Mouse (Mus musculus): ENCODE measurements around the gene Vps33b. TPM values are rescaled to one million over a fixed set of nuclear protein-coding genes. Genes with fewer than 3 reads are reported as not detected.

Gene Vps33b
- polyA plus RNA-seq, 1 experiment from 2014 or later = 11.4 TPM

DNA sequence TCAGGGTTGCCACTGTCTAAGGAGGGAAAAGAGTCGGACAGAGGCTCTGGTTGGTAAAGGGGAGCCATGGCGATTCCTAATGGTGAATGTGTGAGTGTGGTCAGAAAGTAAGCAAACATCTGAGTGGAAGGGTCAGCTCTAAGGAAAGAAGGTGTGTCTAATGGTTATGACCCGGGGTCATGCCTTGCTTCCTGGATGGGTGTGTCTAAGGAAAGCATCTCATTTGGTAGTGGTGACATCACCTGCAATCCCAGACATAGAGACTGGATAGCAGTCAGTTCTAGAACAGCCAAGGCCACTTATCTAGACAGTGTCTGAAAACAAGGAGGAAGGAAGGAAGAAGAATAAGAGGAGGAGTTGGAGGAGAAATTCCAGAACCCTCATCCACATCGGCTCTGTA lies 65.4 kb downstream of the Vps33b start:
- Histone ChIP-seq H3K27ac (replicated peaks in 1 of 2; ENCODE audit: control insufficient read depth in 1 of 2, insufficient read depth in 1 of 2, low read depth in 2 of 2, low read length in 2 of 2) (no peak overlapping the region), H3K9me3 (ENCODE audit: control insufficient read depth, low read length) (no peaks in the 10 kb centered on the region), H3K27me3 (ENCODE audit: control insufficient read depth, insufficient read depth, low read length) (no peaks in the 10 kb centered on the region), H3K4me2 (ENCODE audit: low read length) (no peak overlapping the region), H3K4me3 (ENCODE audit: control insufficient read depth in 1 of 2, insufficient read depth in 1 of 2, low read depth in 1 of 2, low read length in 2 of 2) (no peak overlapping the region), H3K9ac (ENCODE audit: low read length) (no peak overlapping the region), H3K36me3 (ENCODE audit: control insufficient read depth, insufficient read depth, low read length) (peaks cover 80% of the 10 kb centered on the region), H3K4me1 (ENCODE audit: control insufficient read depth in 2 of 2, insufficient read depth in 2 of 2, low read length in 2 of 2) (peaks cover 8 to 12% of the 10 kb centered on the region in 2 experiments)
- no peak for ATAC-seq (ENCODE audit: insufficient number of reproducible peaks, insufficient read depth, low FRiP score, low read depth)
- 73% methylated on average over 4 of the region's 4 CpGs for WGBS

DNA sequence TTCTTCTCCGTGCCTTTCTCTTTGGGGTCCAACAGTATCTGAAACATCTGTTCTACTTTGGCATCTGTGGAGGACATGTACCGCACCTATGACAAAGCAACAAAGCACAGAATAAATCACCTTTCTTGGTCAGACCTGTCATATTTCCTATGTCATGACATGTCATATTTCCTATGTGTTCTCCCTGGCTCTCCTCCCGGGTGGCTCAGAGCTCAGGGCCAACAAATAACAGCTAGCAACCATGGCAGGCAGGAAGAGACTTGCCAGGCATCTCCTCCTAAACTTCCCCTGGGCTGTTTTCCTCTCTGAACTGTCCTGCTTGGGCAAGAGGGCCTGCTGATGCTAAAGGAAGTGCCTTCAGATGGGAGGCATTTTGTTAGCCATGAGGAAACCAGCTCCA lies 67.5 kb downstream of the Vps33b start:
- H3K9ac ChIP-seq (ENCODE audit: low read length) = no peak overlapping the region
- H3K36me3 ChIP-seq (ENCODE audit: control insufficient read depth, insufficient read depth, low read length) = peaks cover 59% of the 10 kb centered on the region
- no peaks in the 10 kb centered on the region for H3K9me3 ChIP-seq (ENCODE audit: control insufficient read depth, low read length)
- H3K27me3 ChIP-seq (ENCODE audit: control insufficient read depth, insufficient read depth, low read length) = no peaks in the 10 kb centered on the region
- no peak for ATAC-seq (ENCODE audit: insufficient number of reproducible peaks, insufficient read depth, low FRiP score, low read depth)
- no peak overlapping the region for H3K27ac ChIP-seq (replicated peaks in 1 of 2; ENCODE audit: control insufficient read depth in 1 of 2, insufficient read depth in 1 of 2, low read depth in 2 of 2, low read length in 2 of 2)
- WGBS = 87% methylated on average over 3 of the region's 3 CpGs
- no peak overlapping the region for H3K4me2 ChIP-seq (ENCODE audit: low read length)
- no peak overlapping the region for H3K4me3 ChIP-seq (ENCODE audit: control insufficient read depth in 1 of 2, insufficient read depth in 1 of 2, low read depth in 1 of 2, low read length in 2 of 2)
- H3K4me1 ChIP-seq (ENCODE audit: control insufficient read depth in 2 of 2, insufficient read depth in 2 of 2, low read length in 2 of 2) = peaks cover 16 to 21% of the 10 kb centered on the region in 2 experiments

- no peak for ATAC-seq (ENCODE audit: insufficient number of reproducible peaks, insufficient read depth, low FRiP score, low read depth)
- H3K27ac ChIP-seq (replicated peaks in 1 of 2; ENCODE audit: control insufficient read depth in 1 of 2, insufficient read depth in 1 of 2, low read depth in 2 of 2, low read length in 2 of 2) = no peak overlapping the region; a peak in 1 of 4 replicates
- WGBS = 8% methylated on average over 17 of the region's 17 CpGs
Measured at GRCm38 (mm10) chr7:80339371-80339770, 69.9 kb downstream of the Vps33b start.

GRCm38 (mm10) chr7:80339793-80340628 lies 70.6 kb downstream of the Vps33b start:
- peak overlapping the region; percentile 70 for H3K9ac ChIP-seq (ENCODE audit: low read length)
- H3K4me1 ChIP-seq (ENCODE audit: control insufficient read depth in 2 of 2, insufficient read depth in 2 of 2, low read length in 2 of 2) = peaks cover 22 to 33% of the 10 kb centered on the region in 2 experiments
- H3K36me3 ChIP-seq (ENCODE audit: control insufficient read depth, insufficient read depth, low read length) = peaks cover 29% of the 10 kb centered on the region
- under 1% methylated on average over 45 of the region's 45 CpGs for WGBS
- H3K27ac ChIP-seq (replicated peaks in 1 of 2; ENCODE audit: control insufficient read depth in 1 of 2, insufficient read depth in 1 of 2, low read depth in 2 of 2, low read length in 2 of 2) = peak overlapping the region; percentile 90 to 94
- peak; percentile 97 for ATAC-seq (ENCODE audit: insufficient number of reproducible peaks, insufficient read depth, low FRiP score, low read depth)
- H3K27me3 ChIP-seq (ENCODE audit: control insufficient read depth, insufficient read depth, low read length) = no peaks in the 10 kb centered on the region
- no peaks in the 10 kb centered on the region for H3K9me3 ChIP-seq (ENCODE audit: control insufficient read depth, low read length)
- H3K4me2 ChIP-seq (ENCODE audit: low read length) = peak overlapping the region; percentile 69
- peak overlapping the region; percentile 62 to 82 for H3K4me3 ChIP-seq (ENCODE audit: control insufficient read depth in 1 of 2, insufficient read depth in 1 of 2, low read depth in 1 of 2, low read length in 2 of 2)

More at GRCm38 (mm10) chr7:80339371-80339770, 69.9 kb downstream of the Vps33b start:
- Histone ChIP-seq H3K4me1 (ENCODE audit: control insufficient read depth in 2 of 2, insufficient read depth in 2 of 2, low read length in 2 of 2) (peaks cover 22 to 33% of the 10 kb centered on the region in 2 experiments), H3K4me2 (ENCODE audit: low read length) (peak overlapping the region; percentile 69), H3K4me3 (ENCODE audit: control insufficient read depth in 1 of 2, insufficient read depth in 1 of 2, low read depth in 1 of 2, low read length in 2 of 2) (peak overlapping the region; percentile 62 to 82), H3K9ac (ENCODE audit: low read length) (peak overlapping the region; percentile 70), H3K9me3 (ENCODE audit: control insufficient read depth, low read length) (no peaks in the 10 kb centered on the region), H3K27me3 (ENCODE audit: control insufficient read depth, insufficient read depth, low read length) (no peaks in the 10 kb centered on the region), H3K36me3 (ENCODE audit: control insufficient read depth, insufficient read depth, low read length) (peaks cover 35% of the 10 kb centered on the region)

- Histone ChIP-seq H3K4me2 (ENCODE audit: low read length) (peak within 1 kb of the TSS; percentile 69), H3K9me3 (ENCODE audit: control insufficient read depth, low read length) (no peaks in the 10 kb centered on the region), H3K36me3 (ENCODE audit: control insufficient read depth, insufficient read depth, low read length) (peaks cover 21% of the 10 kb centered on the region), H3K4me3 (ENCODE audit: control insufficient read depth in 1 of 2, insufficient read depth in 1 of 2, low read depth in 1 of 2, low read length in 2 of 2) (peak within 1 kb of the TSS; percentile 62 to 82), H3K4me1 (ENCODE audit: control insufficient read depth in 2 of 2, insufficient read depth in 2 of 2, low read length in 2 of 2) (peaks cover 22 to 33% of the 10 kb centered on the region in 2 experiments), H3K27ac (replicated peaks in 1 of 2; ENCODE audit: control insufficient read depth in 1 of 2, insufficient read depth in 1 of 2, low read depth in 2 of 2, low read length in 2 of 2) (peak within 1 kb of the TSS; percentile 90 to 94), H3K27me3 (ENCODE audit: control insufficient read depth, insufficient read depth, low read length) (no peaks in the 10 kb centered on the region), H3K9ac (ENCODE audit: low read length) (peak within 1 kb of the TSS; percentile 70)
- WGBS = 1% methylated on average over 11 of the region's 11 CpGs
- peak; percentile 55 for ATAC-seq (ENCODE audit: insufficient number of reproducible peaks, insufficient read depth, low FRiP score, low read depth)
Measured at GRCm38 (mm10) chr7:80340793-80341192, 71.3 kb downstream of the Vps33b start, which contains the start of gene Unc45a. TSS of gene Unc45a (minus strand) at chr7:80341005.

Other genes with a start within 250 kb of the Vps33b start
- 11.5 and 12.2 TPM in 2 replicates for gene Zfp710, start 244.8 kb upstream of the Vps33b start, polyA plus RNA-seq (2014; fragmentation: Nextera tagmentation; extraction: Ambion mirVana)
- 2,473 and 2,606 TPM in 2 replicates for gene Idh2, start 154.3 kb upstream of the Vps33b start, polyA plus RNA-seq (2014; fragmentation: Nextera tagmentation; extraction: Ambion mirVana)
- 11.8 and 12.4 TPM in 2 replicates for gene Sema4b, start 82.8 kb upstream of the Vps33b start, polyA plus RNA-seq (2014; fragmentation: Nextera tagmentation; extraction: Ambion mirVana)
- gene Cib1, start 36.8 kb upstream of the Vps33b start, polyA plus RNA-seq (2014; fragmentation: Nextera tagmentation; extraction: Ambion mirVana) = 56.1 and 57.6 TPM in 2 replicates
- gene Gdpgp1, start 36.8 kb upstream of the Vps33b start, polyA plus RNA-seq (2014; fragmentation: Nextera tagmentation; extraction: Ambion mirVana) = 3.3 and 3.6 TPM in 2 replicates
- gene Ttll13, start 23.3 kb upstream of the Vps33b start, polyA plus RNA-seq (2014; fragmentation: Nextera tagmentation; extraction: Ambion mirVana) = 0.62 and 1.6 TPM in 2 replicates
- 41.8 and 42.8 TPM in 2 replicates for gene Ngrn, start 8.4 kb upstream of the Vps33b start, polyA plus RNA-seq (2014; fragmentation: Nextera tagmentation; extraction: Ambion mirVana)
- gene Prc1, start 24.8 kb downstream of the Vps33b start, polyA plus RNA-seq (2014; fragmentation: Nextera tagmentation; extraction: Ambion mirVana) = 148 and 149 TPM in 2 replicates
- 7.6 and 7.8 TPM in 2 replicates for gene Rccd1, start 54.8 kb downstream of the Vps33b start, polyA plus RNA-seq (2014; fragmentation: Nextera tagmentation; extraction: Ambion mirVana)
- gene Unc45a, start 71.4 kb downstream of the Vps33b start, polyA plus RNA-seq (2014; fragmentation: Nextera tagmentation; extraction: Ambion mirVana) = 11.2 and 12.0 TPM in 2 replicates
- gene Hddc3, start 73.5 kb downstream of the Vps33b start, polyA plus RNA-seq (2014; fragmentation: Nextera tagmentation; extraction: Ambion mirVana) = 18.2 and 23.1 TPM in 2 replicates
- 15.9 and 19.5 TPM in 2 replicates for gene Man2a2, start 101.7 kb downstream of the Vps33b start, polyA plus RNA-seq (2014; fragmentation: Nextera tagmentation; extraction: Ambion mirVana)
- gene Fes, start 118.3 kb downstream of the Vps33b start, polyA plus RNA-seq (2014; fragmentation: Nextera tagmentation; extraction: Ambion mirVana) = 12.3 and 13.5 TPM in 2 replicates
- gene Furin, start 135.8 kb downstream of the Vps33b start, polyA plus RNA-seq (2014; fragmentation: Nextera tagmentation; extraction: Ambion mirVana) = 17.9 and 25.2 TPM in 2 replicates